Mouse (Mus musculus) liver, embryonic 14.5 days (tissue): ENCODE measurements around the gene Gys2. TPM values are rescaled to one million over a fixed set of nuclear protein-coding genes. Genes with fewer than 3 reads are reported as not detected.
A peak's percentile ranks its signal among the peaks of the same experiment; 100 is the strongest.
"Not testable (repeated sequence)": the region's sequence is repeated elsewhere in the genome, so short reads cannot be mapped to it uniquely, and the experiment has no call there.

ENCODE experiments used
- ATAC-seq: fragments of 200-750 bp; cut with Nextera tagmentation; 2 replicates; pipeline ENCODE4 v1.8.0; 2017; ENCODE audit warnings: moderate number of reproducible peaks, mild to moderate bottlenecking, moderate library complexity; ENCODE audit not compliant: insufficient read depth
- DNase-seq, 3 experiments: peaks; one replicate each; pipeline ENCODE4 v3.0.0-alpha.2; 2012 to 2013; ENCODE audit warnings: low read depth in 3 of 3, low spot score in 3 of 3
- H3K27ac ChIP-seq: fragments of 300-500 bp; sonication (generic); 2 replicates; pipeline ENCODE4 v1.5.1; 2014; ENCODE audit warnings: moderate library complexity, mild to moderate bottlenecking, control low read depth, inconsistent platforms
- H3K27me3 ChIP-seq: fragments of 300-500 bp; sonication (generic); 2 replicates; pipeline ENCODE4 v1.6.1; 2014; ENCODE audit warnings: mild to moderate bottlenecking, low read length, moderate library complexity; ENCODE audit not compliant: control insufficient read depth, insufficient read depth
- H3K36me3 ChIP-seq: fragments of 300-500 bp; sonication (generic); replicated peaks from 2 replicates; pipeline ENCODE4 v1.6.1; 2014; ENCODE audit warnings: low read depth; ENCODE audit not compliant: control insufficient read depth, insufficient read depth
- H3K4me1 ChIP-seq, 2 experiments: fragments of 200-500 bp in 1 of 2; fragments of 300-500 bp in 1 of 2; sonication (generic) in 1 of 2; replicated peaks; 2 replicates each; pipeline ENCODE4 v1.6.1; 2012 to 2014; ENCODE audit warnings: antibody characterized with exemption in 1 of 2, inconsistent platforms in 1 of 2, low read length in 1 of 2; ENCODE audit not compliant: control insufficient read depth in 2 of 2, insufficient read depth in 2 of 2
- H3K4me2 ChIP-seq: fragments of 300-500 bp; sonication (generic); 2 replicates; pipeline ENCODE4 v1.6.1; 2014; ENCODE audit warnings: low read depth, mild to moderate bottlenecking, control low read depth, moderate library complexity
- H3K4me3 ChIP-seq, 2 experiments: fragments of 200-500 bp in 1 of 2; fragments of 300-500 bp in 1 of 2; sonication (generic) in 1 of 2; 2 replicates each; pipeline ENCODE4 v1.5.1; 2012 to 2014; ENCODE audit warnings: low read depth in 2 of 2, low read length in 2 of 2, mild to moderate bottlenecking in 2 of 2, control low read depth in 1 of 2, inconsistent platforms in 1 of 2, moderate library complexity in 1 of 2; ENCODE audit not compliant: insufficient read depth in 1 of 2
- H3K9ac ChIP-seq: fragments of 300-500 bp; sonication (generic); replicated peaks from 2 replicates; pipeline ENCODE4 v1.6.1; 2014; ENCODE audit warnings: mild to moderate bottlenecking, control low read depth, moderate library complexity
- H3K9me3 ChIP-seq: fragments of 300-500 bp; sonication (generic); 2 replicates; pipeline ENCODE4 v1.6.1; 2016; ENCODE audit warnings: low read length, mixed read lengths; ENCODE audit not compliant: control insufficient read depth
- CTCF ChIP-seq: IDR thresholded peaks from 2 replicates; pipeline ENCODE4 v1.5.1; 2016; ENCODE audit warnings: antibody characterized with exemption, low read depth, control low read depth
- EP300 ChIP-seq: IDR thresholded peaks from 2 replicates; pipeline ENCODE4 v1.6.1; 2016; ENCODE audit warnings: antibody characterized with exemption, low read depth
- WGBS: fragments of 180-500 bp; shearing (Covaris S2); extraction: QIAGEN DNeasy Blood & Tissue Kit; methylation state at CpG from one replicate; pipeline ENCODE4 v1.1.7; 2014; ENCODE audit not compliant: insufficient replicate concordance; 5-methylcytosine and 5-hydroxymethylcytosine counted together
- polyA plus RNA-seq, 2 experiments: library from polyadenylated mRNA; depleted of rRNA in 1 of 2; stranded (reverse) in 1 of 2; unstranded in 1 of 2; fragments of >200 nt; fragmentation: Nextera tagmentation in 1 of 2; extraction: Ambion mirVana in 1 of 2; gene quantifications; 2 replicates each; pipeline versions ENCODE4 v1.2.1 to v1.2.3; 2012 to 2014

Gene Gys2
- polyA plus RNA-seq (2012; rRNA removed), result 20.9 and 22.4 TPM in 2 replicates
- polyA plus RNA-seq (2014; fragmentation: Nextera tagmentation; extraction: Ambion mirVana), result 38.8 and 43.6 TPM in 2 replicates

DNA sequence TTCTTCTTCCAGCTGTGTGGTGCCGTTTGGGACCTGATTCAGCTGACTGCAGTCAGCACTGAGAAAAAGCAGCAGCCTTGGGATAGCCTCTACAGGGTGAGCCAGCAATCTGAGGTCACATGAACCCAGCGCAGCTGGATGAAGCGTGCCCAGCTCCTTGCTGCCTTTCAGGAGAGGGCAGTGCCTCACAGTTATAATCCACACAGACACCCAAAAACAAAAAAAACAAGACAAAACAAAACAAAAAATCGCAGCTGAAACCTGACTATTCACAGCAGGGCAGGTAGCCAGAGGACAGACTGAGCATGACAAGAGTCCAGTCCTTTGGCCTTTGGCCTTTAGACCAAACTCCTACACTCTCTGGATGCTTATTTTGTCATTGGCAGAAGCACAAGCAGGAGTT is at the start of gene Gys2:
Gys2 (minus strand) TSS at position 309 of the 403 bp plus-strand sequence.
- TF ChIP-seq CTCF (no peak), EP300 (no peak)
- Histone ChIP-seq H3K27me3 (no peaks in the 10 kb centered on the region), H3K4me1 (0 out of 4 replicates have a peak, but pooled peaks cover 0 to 2% of the 10 kb centered on the region in 2 experiments), H3K4me2 (peak within 1 kb of the TSS; percentile 31), H3K9me3 (no peaks in the 10 kb centered on the region), H3K27ac (no peak within 1 kb of the TSS), H3K9ac (peak within 1 kb of the TSS; percentile 13), H3K36me3 (no peaks in the 10 kb centered on the region), H3K4me3 (peak within 1 kb of the TSS; percentile 42 to 52)
- peak; percentile 32; the same call in 1 of the 2 replicates for ATAC-seq
- no peak for DNase-seq
- 45% methylated on average over 4 of the region's 4 CpGs for WGBS

DNA sequence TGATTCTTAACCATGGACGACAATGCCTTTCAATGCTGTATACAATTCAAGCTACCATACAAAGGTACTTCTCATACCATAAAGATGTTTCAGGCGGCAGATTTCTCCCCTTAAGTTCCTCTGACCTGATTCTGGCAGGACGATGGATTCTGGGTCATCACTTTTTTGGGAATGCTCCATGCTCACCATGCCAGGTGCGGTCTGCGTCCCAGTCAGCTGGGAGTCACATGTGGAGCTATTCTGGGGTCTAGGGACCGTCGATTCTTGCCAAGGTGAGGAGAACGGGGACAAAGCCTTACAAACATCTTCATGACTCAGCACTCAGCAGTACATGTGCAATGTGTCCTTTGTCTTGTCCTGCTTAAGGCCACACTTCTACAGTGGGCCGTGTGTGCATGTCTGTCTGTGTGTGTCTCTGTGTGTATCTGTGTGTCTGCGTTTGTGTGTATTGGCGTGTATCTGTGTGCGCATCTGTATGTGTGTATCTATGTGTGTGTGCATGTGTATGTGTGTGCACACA is 48.7 kb upstream of the Gys2 start:
- no peak overlapping the region for H3K9ac ChIP-seq
- no peak overlapping the region for H3K4me3 ChIP-seq
- H3K36me3 ChIP-seq, result no peaks in the 10 kb centered on the region
- H3K4me2 ChIP-seq, result no peak overlapping the region
- H3K4me1 ChIP-seq, result no peaks in the 10 kb centered on the region
- ATAC-seq (no peak), DNase-seq (no peak)
- no peaks in the 10 kb centered on the region for H3K9me3 ChIP-seq
- TF ChIP-seq EP300 (no peak), CTCF (no peak)
- no peaks in the 10 kb centered on the region for H3K27me3 ChIP-seq
- H3K27ac ChIP-seq, result no peak overlapping the region
- WGBS, result 69% methylated on average over 12 of the region's 12 CpGs

DNA sequence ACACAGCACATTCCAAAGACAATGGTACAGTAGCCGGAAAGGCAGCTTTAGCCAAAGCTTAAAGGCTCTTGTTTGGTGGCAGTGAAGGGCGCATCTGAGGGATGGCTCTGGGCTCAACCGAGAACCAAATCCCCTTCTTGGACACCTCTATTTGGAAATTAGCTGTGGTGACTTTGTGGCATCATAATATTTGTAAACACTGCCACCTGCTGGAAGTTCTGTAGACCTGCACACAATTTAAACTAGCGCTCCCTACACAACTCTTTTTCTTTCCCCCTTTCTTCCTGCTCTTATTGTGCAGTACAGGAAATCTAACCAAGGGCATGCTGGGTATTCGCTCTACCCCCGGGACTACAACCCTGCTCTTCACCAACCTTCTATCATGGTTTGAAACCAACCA is 46.2 kb upstream of the Gys2 start:
- Histone ChIP-seq H3K4me2 (no peak overlapping the region), H3K9me3 (no peaks in the 10 kb centered on the region), H3K27me3 (no peaks in the 10 kb centered on the region), H3K9ac (no peak overlapping the region), H3K4me1 (no peaks in the 10 kb centered on the region), H3K27ac (no peak overlapping the region), H3K36me3 (no peaks in the 10 kb centered on the region), H3K4me3 (no peak overlapping the region)
- no peak for TF ChIP-seq EP300
- peak; percentile 64 for TF ChIP-seq CTCF
- DNase-seq, result no peak
- ATAC-seq, result no peak
- WGBS, result 7% methylated on average over 6 of the region's 6 CpGs

DNA sequence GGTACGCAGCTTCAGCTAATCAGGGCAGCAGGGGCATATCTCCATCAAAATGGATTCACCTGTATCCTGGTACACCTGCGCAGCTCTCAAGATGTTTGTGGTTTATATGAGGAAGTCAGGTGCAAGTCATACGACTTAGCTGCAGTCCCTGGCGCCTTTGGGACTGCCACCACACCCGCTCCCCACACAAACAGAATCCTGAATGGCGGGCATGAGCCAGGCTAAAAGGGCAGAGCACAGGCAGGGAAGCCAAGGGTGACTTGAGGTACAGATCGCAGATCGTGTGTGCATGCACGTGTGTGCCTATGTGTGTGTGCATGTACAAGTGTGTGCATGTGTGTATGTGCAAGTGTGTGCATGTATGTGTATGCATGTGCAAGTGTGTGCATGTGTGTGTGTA is 42.5 kb upstream of the Gys2 start:
- H3K9me3 ChIP-seq, ATAC-seq, H3K4me2 ChIP-seq, H3K4me3 ChIP-seq, H3K27me3 ChIP-seq, H3K9ac ChIP-seq, H3K36me3 ChIP-seq, H3K4me1 ChIP-seq, DNase-seq, H3K27ac ChIP-seq: not testable (repeated sequence)
- 67% methylated on average over 8 of the region's 9 CpGs for WGBS

DNA sequence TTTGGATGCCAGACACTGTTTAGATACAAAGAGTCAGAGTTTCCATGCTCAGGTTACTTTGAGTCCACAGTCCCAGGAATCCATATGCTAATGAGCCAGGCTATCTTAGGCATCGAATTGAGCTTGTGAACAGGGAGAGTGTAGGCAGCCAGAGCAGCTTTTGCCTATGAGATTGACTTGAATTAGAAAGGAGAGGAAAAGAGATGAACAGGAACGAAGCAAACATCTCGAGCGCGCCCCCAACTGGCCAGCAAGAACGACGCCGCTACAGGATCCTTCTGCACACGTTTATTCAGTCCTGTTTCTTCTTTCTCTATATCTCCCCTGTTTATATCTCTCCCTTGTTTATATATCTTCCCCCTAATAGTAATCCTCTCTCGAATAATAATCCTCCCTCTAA is 42.0 kb upstream of the Gys2 start:
- WGBS, result 2% methylated on average over 10 of the region's 10 CpGs

More for the DNA sequence above, 42.0 kb upstream of the Gys2 start:
- Histone ChIP-seq H3K4me2 (no peak overlapping the region), H3K36me3 (no peaks in the 10 kb centered on the region), H3K4me1 (no peaks in the 10 kb centered on the region), H3K27me3 (no peaks in the 10 kb centered on the region), H3K9me3 (no peaks in the 10 kb centered on the region), H3K27ac (no peak overlapping the region), H3K9ac (no peak overlapping the region), H3K4me3 (no peak overlapping the region)
- ATAC-seq (no peak), DNase-seq (no peak)
- TF ChIP-seq CTCF, result peak; percentile 42
- TF ChIP-seq EP300, result no peak
